Mouse (Mus musculus): ENCODE measurements around the gene Cadm3. TPM values are rescaled to one million over a fixed set of nuclear protein-coding genes. Genes with fewer than 3 reads are reported as not detected.

Cadm3 gene
- 0.71 and 1.3 TPM in 2 replicates for polyA plus RNA-seq (2015; fragmentation: Nextera tagmentation; extraction: Ambion mirVana)

- Histone ChIP-seq H3K4me2 (peak within 1 kb of the TSS; percentile 91), H3K4me1 (peaks cover 20% of the 10 kb centered on the region), H3K4me3 (replicated peaks) (peak within 1 kb of the TSS; percentile 51), H3K36me3 (no peaks in the 10 kb centered on the region), H3K27me3 (peaks cover 71% of the 10 kb centered on the region), H3K27ac (no peak within 1 kb of the TSS), H3K9ac (peak within 1 kb of the TSS; percentile 35), H3K9me3 (replicated peaks) (no peaks in the 10 kb centered on the region)
- under 1% methylated on average over 45 of the region's 46 CpGs for WGBS
- peak; percentile 74 for ATAC-seq (replicated peaks; ENCODE audit: low FRiP score)
Measured at GRCm38 (mm10) chr1:173367356-173368046, at the start of gene Cadm3. Cadm3 (minus strand) TSS chr1:173367695.

- no peak overlapping the region for H3K4me2 ChIP-seq
- H3K27ac ChIP-seq, result no peak overlapping the region
- ATAC-seq (replicated peaks; ENCODE audit: low FRiP score), result no peak
- WGBS, result 72% methylated on average over 3 of the region's 3 CpGs
- H3K9me3 ChIP-seq (replicated peaks), result no peaks in the 10 kb centered on the region
- H3K4me3 ChIP-seq (replicated peaks), result no peak overlapping the region
- H3K9ac ChIP-seq, result no peak overlapping the region
- no peaks in the 10 kb centered on the region for H3K27me3 ChIP-seq
- H3K4me1 ChIP-seq, result no peaks in the 10 kb centered on the region
- no peaks in the 10 kb centered on the region for H3K36me3 ChIP-seq
Measured at GRCm38 (mm10) chr1:173414631-173415030, 47.1 kb upstream of the Cadm3 start.

DNA sequence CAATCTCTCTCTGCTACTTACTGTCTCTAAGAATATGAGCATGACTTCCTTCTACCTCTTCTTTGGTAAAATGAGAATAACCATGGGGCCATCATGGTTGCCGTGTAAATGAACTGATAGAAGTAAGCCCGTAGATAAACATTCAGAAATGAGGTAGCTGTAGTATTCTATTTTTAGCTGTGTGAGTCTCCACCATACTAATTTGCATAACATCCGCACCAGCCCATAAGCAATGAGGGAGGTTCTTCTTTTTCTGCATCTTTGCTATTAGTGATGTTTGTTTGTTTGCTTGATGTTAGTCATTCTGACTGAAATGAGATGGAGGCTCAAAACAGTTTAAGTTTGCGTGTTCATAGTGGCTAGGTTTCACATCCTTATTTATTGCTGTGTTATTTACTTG lies 44.4 kb upstream of the Cadm3 start:
- H3K36me3 ChIP-seq, result no peaks in the 10 kb centered on the region

GRCm38 (mm10) chr1:173409066-173409465 lies 41.6 kb upstream of the Cadm3 start:
- no peak overlapping the region for H3K27ac ChIP-seq
- H3K9me3 ChIP-seq (replicated peaks), result no peaks in the 10 kb centered on the region
- no peak overlapping the region for H3K4me2 ChIP-seq
- H3K36me3 ChIP-seq, result no peaks in the 10 kb centered on the region
- no peak overlapping the region for H3K4me3 ChIP-seq (replicated peaks)
- H3K9ac ChIP-seq, result no peak overlapping the region
- H3K4me1 ChIP-seq, result peaks cover 8% of the 10 kb centered on the region; the same call in 1 of the 2 replicates
- no peaks in the 10 kb centered on the region for H3K27me3 ChIP-seq
- ATAC-seq (replicated peaks; ENCODE audit: low FRiP score), result no peak

More for the DNA sequence above, 44.4 kb upstream of the Cadm3 start:
- H3K27ac ChIP-seq, result no peak overlapping the region
- no peaks in the 10 kb centered on the region for H3K4me1 ChIP-seq
- no peaks in the 10 kb centered on the region for H3K9me3 ChIP-seq (replicated peaks)
- WGBS, result 90% methylated on average over 4 of the region's 4 CpGs
- ATAC-seq (replicated peaks; ENCODE audit: low FRiP score), result no peak
- no peak overlapping the region for H3K4me3 ChIP-seq (replicated peaks)
- no peak overlapping the region for H3K4me2 ChIP-seq
- no peaks in the 10 kb centered on the region for H3K27me3 ChIP-seq
- H3K9ac ChIP-seq, result no peak overlapping the region

- H3K4me1 ChIP-seq, result peaks cover 8% of the 10 kb centered on the region; the same call in 1 of the 2 replicates
- H3K4me3 ChIP-seq (replicated peaks), result no peak overlapping the region
- ATAC-seq (replicated peaks; ENCODE audit: low FRiP score), result peak; percentile 85
- 36% methylated on average over 5 of the region's 5 CpGs for WGBS
- no peak overlapping the region for H3K4me2 ChIP-seq
- no peaks in the 10 kb centered on the region for H3K27me3 ChIP-seq
- H3K9ac ChIP-seq, result no peak overlapping the region
- H3K36me3 ChIP-seq, result no peaks in the 10 kb centered on the region
- H3K9me3 ChIP-seq (replicated peaks), result no peaks in the 10 kb centered on the region
- H3K27ac ChIP-seq, result no peak overlapping the region
Measured at GRCm38 (mm10) chr1:173404696-173405309, 37.3 kb upstream of the Cadm3 start.

DNA sequence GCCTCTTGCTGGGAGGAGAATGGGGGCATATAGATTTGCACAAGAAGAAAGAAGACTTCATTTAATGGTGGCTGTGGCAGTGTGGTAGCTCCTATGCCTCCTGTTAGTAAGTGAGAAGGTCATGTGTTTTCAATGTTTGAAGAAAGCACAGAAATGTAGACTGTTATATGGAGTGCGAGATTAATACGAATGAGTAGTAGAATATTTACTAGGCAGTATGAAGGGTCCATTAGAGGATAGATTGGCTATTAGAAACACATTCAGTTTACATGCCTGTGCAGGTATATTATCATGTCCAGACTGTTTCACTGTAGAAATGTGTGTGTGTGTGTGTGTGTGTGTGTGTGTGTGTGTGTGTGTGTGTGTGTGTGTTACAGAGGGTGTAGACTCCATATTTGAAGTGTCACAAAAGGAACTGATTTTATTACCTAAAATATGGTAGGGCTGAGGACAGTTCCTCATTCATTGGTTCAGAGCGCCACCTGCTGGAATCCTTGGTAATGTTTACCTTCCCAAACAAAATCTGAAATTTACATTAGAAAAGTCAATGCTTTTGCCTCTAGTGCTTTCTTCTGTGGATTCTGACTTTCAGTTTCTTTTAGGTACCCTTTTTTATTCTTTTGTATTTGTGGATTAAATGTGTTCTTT lies 31.0 kb upstream of the Cadm3 start:
- 0 out of 2 replicates have a peak, but pooled peaks have one; percentile 43 for ATAC-seq (replicated peaks; ENCODE audit: low FRiP score)
- Histone ChIP-seq H3K27me3 (no peaks in the 10 kb centered on the region), H3K4me2 (no peak overlapping the region), H3K9me3 (replicated peaks) (no peaks in the 10 kb centered on the region), H3K27ac (no peak overlapping the region), H3K36me3 (no peaks in the 10 kb centered on the region), H3K4me1 (no peaks in the 10 kb centered on the region), H3K4me3 (replicated peaks) (no peak overlapping the region), H3K9ac (no peak overlapping the region)
- 34% methylated on average over 3 of the region's 3 CpGs for WGBS

- Histone ChIP-seq H3K27ac (no peak overlapping the region), H3K4me2 (no peak overlapping the region), H3K27me3 (0 out of 2 replicates have a peak, but pooled peaks cover 11% of the 10 kb centered on the region), H3K9me3 (replicated peaks) (no peaks in the 10 kb centered on the region), H3K9ac (no peak overlapping the region), H3K4me3 (replicated peaks) (no peak overlapping the region), H3K4me1 (0 out of 2 replicates have a peak, but pooled peaks cover 5% of the 10 kb centered on the region), H3K36me3 (no peaks in the 10 kb centered on the region)
- 80% methylated on average over 6 of the region's 6 CpGs for WGBS
- ATAC-seq (replicated peaks; ENCODE audit: low FRiP score), result no peak
Measured at GRCm38 (mm10) chr1:173391754-173392153, 24.3 kb upstream of the Cadm3 start.

DNA sequence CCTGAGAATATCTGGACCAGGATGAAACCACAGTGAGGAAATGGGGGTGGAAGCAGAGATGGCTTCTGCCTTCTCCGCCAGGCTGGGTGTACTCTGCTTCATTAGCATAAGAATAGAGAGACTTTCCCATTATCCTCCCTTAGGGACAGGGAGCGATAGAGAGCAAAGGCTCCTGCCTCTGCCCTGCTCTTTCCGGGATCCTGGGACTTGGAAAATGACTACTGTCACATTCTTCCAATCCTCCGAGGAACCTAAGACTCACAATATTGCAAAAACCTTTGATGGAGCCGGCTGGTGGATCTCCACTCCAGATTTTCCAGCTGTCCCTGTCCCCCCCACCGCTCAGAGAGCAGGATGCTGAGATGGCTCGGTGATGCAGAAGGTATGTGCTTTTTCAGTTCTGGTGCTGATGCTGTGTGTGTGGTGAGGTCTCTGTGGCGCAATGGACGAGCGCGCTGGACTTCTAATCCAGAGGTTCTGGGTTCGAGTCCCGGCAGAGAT lies 22.5 kb upstream of the Cadm3 start:
- H3K27me3 ChIP-seq, result 0 out of 2 replicates have a peak, but pooled peaks cover 11% of the 10 kb centered on the region
- ATAC-seq (replicated peaks; ENCODE audit: low FRiP score), result peak; percentile 33; the same call in 1 of the 2 replicates
- 0 out of 2 replicates have a peak, but pooled peaks cover 5% of the 10 kb centered on the region for H3K4me1 ChIP-seq
- H3K36me3 ChIP-seq, result no peaks in the 10 kb centered on the region
- peak overlapping the region; percentile 32 for H3K4me2 ChIP-seq
- H3K4me3 ChIP-seq (replicated peaks), result peak overlapping the region; percentile 14; the same call in 1 of the 2 replicates
- 4% methylated on average over 13 of the region's 13 CpGs for WGBS
- no peak overlapping the region for H3K9ac ChIP-seq
- no peaks in the 10 kb centered on the region for H3K9me3 ChIP-seq (replicated peaks)
- H3K27ac ChIP-seq, result no peak overlapping the region

DNA sequence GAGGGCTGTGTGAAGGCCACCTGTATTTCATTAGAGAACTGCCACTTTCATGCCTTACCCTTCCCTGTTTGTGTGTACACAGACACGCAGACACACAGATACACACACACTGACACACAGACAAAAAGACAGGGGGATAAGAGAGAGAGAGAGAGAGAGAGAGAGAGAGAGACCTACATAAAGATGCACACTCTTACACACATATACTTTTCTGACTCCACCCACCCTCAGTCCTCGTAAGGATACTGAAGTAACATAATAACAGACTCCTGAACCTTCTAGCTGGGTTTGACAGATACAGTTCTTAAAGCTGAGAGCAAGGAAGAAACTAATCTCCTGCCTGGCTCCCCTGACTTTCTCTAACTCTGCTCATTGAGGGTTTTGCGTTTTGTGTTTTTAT lies 21.9 kb upstream of the Cadm3 start:
- Histone ChIP-seq H3K27me3 (0 out of 2 replicates have a peak, but pooled peaks cover 11% of the 10 kb centered on the region), H3K9me3 (replicated peaks) (no peaks in the 10 kb centered on the region), H3K4me3 (replicated peaks) (peak overlapping the region; percentile 14; the same call in 1 of the 2 replicates), H3K4me1 (0 out of 2 replicates have a peak, but pooled peaks cover 5% of the 10 kb centered on the region), H3K36me3 (no peaks in the 10 kb centered on the region), H3K9ac (no peak overlapping the region), H3K4me2 (peak overlapping the region; percentile 32), H3K27ac (no peak overlapping the region)
- WGBS, result 22% methylated on average over 3 of the region's 3 CpGs
- no peak for ATAC-seq (replicated peaks; ENCODE audit: low FRiP score)

- Histone ChIP-seq H3K27ac (no peak overlapping the region), H3K9ac (no peak overlapping the region), H3K4me2 (no peak overlapping the region), H3K27me3 (no peaks in the 10 kb centered on the region), H3K4me3 (replicated peaks) (no peak overlapping the region), H3K36me3 (no peaks in the 10 kb centered on the region), H3K4me1 (no peaks in the 10 kb centered on the region), H3K9me3 (replicated peaks) (no peaks in the 10 kb centered on the region)
- WGBS, result 91% methylated on average over 6 of the region's 6 CpGs
- no peak for ATAC-seq (replicated peaks; ENCODE audit: low FRiP score)
Measured at GRCm38 (mm10) chr1:173381436-173381835, 13.9 kb upstream of the Cadm3 start.

- Histone ChIP-seq H3K9me3 (replicated peaks) (no peaks in the 10 kb centered on the region), H3K27ac (no peak overlapping the region), H3K36me3 (no peaks in the 10 kb centered on the region), H3K27me3 (no peaks in the 10 kb centered on the region), H3K4me3 (replicated peaks) (no peak overlapping the region), H3K4me1 (no peaks in the 10 kb centered on the region), H3K4me2 (no peak overlapping the region), H3K9ac (no peak overlapping the region)
- 32% methylated on average over 13 of the region's 13 CpGs for WGBS
- 0 out of 2 replicates have a peak, but pooled peaks have one; percentile 49 for ATAC-seq (replicated peaks; ENCODE audit: low FRiP score)
Measured at GRCm38 (mm10) chr1:173377380-173378112, 10.1 kb upstream of the Cadm3 start.

Measured in kidney, embryonic 15.5 days (tissue).